Mouse (Mus musculus) right cerebral cortex, postnatal 25 days (tissue): Measurements from ENCODE around the gene Greb1.

ENCODE experiments used
- DNase-seq: peaks from one replicate; pipeline ENCODE4 v3.0.0; 2022

Gene Greb1

DNA sequence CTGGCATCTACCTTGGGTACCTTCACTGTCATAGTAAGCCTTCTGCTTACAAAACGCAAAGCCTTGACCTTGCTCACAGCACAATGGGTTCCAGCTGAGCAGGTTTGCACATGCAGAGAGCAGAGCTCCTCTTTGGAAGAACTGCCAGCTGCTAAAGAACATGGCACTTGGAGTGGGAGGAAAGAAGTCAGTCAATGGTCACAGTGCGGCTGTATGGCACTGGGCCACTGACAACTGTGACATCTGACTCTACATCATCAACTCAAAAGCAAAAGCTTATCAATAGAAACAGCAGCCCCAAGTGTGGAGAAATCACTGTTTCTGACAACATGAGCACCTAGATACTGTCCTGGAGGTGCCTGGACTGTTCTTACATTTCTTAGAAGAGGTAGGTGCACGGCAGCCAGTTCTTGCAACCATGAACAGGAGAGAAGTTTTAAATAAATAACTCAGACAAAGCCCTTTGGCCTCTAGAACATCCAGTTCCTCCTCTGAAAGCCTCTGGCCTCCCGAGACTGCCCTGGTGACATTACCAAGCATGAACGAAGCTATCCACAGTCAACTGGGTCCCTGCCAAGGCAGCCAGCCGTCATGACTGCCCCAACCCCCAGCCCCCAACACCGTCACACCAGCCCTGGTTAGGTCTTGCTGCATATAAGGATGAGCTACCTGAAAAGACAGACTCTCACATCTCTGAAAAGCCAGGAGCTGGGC lies 170.4 kb downstream of the Greb1 start:
- DNase-seq, result no peak
